Mouse (Mus musculus) heart, adult 2 months (tissue): ENCODE results near the gene Acacb.

Experiments
- CTCF ChIP-seq: fragments of 200-600 bp; IDR thresholded peaks from 2 replicates; pipeline ENCODE4 v1.8.1; 2022; ENCODE audit warnings: antibody characterized with exemption, mild to moderate bottlenecking, moderate library complexity
- EP300 ChIP-seq: fragments of 200-500 bp; IDR thresholded peaks from 2 replicates; pipeline ENCODE4 v1.6.1; 2011; ENCODE audit warnings: low read depth, low read length, control low read depth; ENCODE audit not compliant: insufficient read depth
- POLR2A ChIP-seq: fragments of 200-500 bp; IDR thresholded peaks from 2 replicates; pipeline ENCODE4 v1.6.1; 2011; ENCODE audit warnings: mild to moderate bottlenecking, low read depth, low read length, control low read depth; ENCODE audit not compliant: insufficient read depth

- no peak for TF ChIP-seq POLR2A
- peak; percentile 66 for TF ChIP-seq CTCF
- TF ChIP-seq EP300 = no peak
Observed at GRCm38 (mm10) chr5:114153490-114153889, 7.2 kb downstream of the Acacb start.
